Mouse (Mus musculus) E14TG2a.4 (cell line): ENCODE measurements around the gene Rxrb.

Experiments used
- CTCF ChIP-seq: conservative IDR thresholded peaks from 2 replicates; pipeline ENCODE4 v1.5.1; 2014; ENCODE audit warnings: low read length
- NANOG ChIP-seq: IDR thresholded peaks from 2 replicates; pipeline ENCODE4 v1.6.1; 2014; ENCODE audit warnings: borderline replicate concordance, low read length, mixed read lengths
- POU5F1 ChIP-seq: IDR thresholded peaks from 2 replicates; pipeline ENCODE4 v1.6.1; 2014; ENCODE audit warnings: low read length, borderline replicate concordance

GRCm38 (mm10) chr17:34038440-34038839 lies 6.8 kb downstream of the Rxrb start:
- TF ChIP-seq CTCF, result no peak
- no peak for TF ChIP-seq POU5F1
- no peak for TF ChIP-seq NANOG
